Mouse (Mus musculus): Measurements from ENCODE around the gene Ptgfrn. TPM values are rescaled to one million over a fixed set of nuclear protein-coding genes. Genes with fewer than 3 reads are reported as not detected.

Gene Ptgfrn
- polyA plus RNA-seq, 1 experiment from 2014 or later = 4.8 TPM

DNA sequence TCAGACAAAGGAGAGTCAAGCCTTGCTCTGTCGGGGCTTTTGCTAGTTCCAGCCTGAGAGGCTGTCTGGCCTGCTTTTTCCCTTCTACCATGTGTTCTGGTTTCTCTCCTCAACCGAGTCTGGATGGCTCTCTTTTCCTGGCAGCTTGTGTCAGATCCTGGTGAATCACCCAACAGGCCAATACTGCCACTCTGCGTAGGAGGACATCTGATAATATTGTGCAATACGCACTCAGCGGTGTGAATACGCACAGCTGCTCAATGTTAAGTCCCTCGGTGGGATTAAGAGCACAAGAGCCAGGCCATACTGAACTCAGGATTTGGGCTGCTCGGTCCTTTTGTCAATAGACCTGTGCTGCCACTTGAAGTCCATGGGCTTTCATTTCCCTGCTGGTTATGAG lies 31.8 kb upstream of the Ptgfrn start:
- no peak for ATAC-seq (ENCODE audit: low read depth)
- Histone ChIP-seq H3K36me3 (ENCODE audit: control insufficient read depth, insufficient read depth, low read length) (no peaks in the 10 kb centered on the region), H3K9me3 (ENCODE audit: control insufficient read depth, low read length) (no peaks in the 10 kb centered on the region), H3K27ac (ENCODE audit: low read length) (no peak overlapping the region), H3K4me1 (replicated peaks; ENCODE audit: control insufficient read depth, insufficient read depth, low read length) (peaks cover 2% of the 10 kb centered on the region; the same call in 1 of the 2 replicates), H3K9ac (ENCODE audit: low read length) (no peak overlapping the region), H3K27me3 (ENCODE audit: control insufficient read depth, insufficient read depth, low read depth, low read length) (no peaks in the 10 kb centered on the region), H3K4me2 (ENCODE audit: low read depth, low read length) (no peak overlapping the region), H3K4me3 (ENCODE audit: low read length) (no peak overlapping the region)
- 67% methylated on average over 8 of the region's 8 CpGs for WGBS

DNA sequence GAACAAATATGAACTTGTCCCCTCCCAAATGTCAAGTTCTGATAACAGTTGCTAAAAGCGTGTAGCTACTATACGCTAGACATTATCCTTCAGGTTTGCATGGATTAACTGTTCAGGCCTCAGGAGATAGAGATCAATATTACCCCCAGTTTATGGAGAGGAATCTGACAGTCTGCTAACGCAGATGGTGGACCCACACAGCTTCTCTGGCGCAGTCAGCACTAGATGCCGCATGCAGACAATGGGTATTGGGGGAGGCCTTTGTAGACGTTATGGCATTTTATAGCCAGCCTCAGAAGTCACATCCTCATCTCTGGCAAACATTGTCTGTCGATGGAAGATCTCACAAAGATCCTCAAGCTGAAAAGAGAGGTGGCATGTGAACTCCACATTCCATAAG lies 29.9 kb upstream of the Ptgfrn start:
- no peak overlapping the region for H3K27ac ChIP-seq (ENCODE audit: low read length)
- no peaks in the 10 kb centered on the region for H3K27me3 ChIP-seq (ENCODE audit: control insufficient read depth, insufficient read depth, low read depth, low read length)
- no peak overlapping the region for H3K9ac ChIP-seq (ENCODE audit: low read length)
- H3K36me3 ChIP-seq (ENCODE audit: control insufficient read depth, insufficient read depth, low read length) = no peaks in the 10 kb centered on the region
- 76% methylated on average over 7 of the region's 7 CpGs for WGBS
- no peak overlapping the region for H3K4me3 ChIP-seq (ENCODE audit: low read length)
- H3K4me2 ChIP-seq (ENCODE audit: low read depth, low read length) = no peak overlapping the region
- no peaks in the 10 kb centered on the region for H3K9me3 ChIP-seq (ENCODE audit: control insufficient read depth, low read length)
- no peak for ATAC-seq (ENCODE audit: low read depth)
- H3K4me1 ChIP-seq (replicated peaks; ENCODE audit: control insufficient read depth, insufficient read depth, low read length) = 0 out of 2 replicates have a peak, but pooled peaks cover 3% of the 10 kb centered on the region

GRCm38 (mm10) chr3:101136483-101136882 lies 26.4 kb upstream of the Ptgfrn start:
- no peaks in the 10 kb centered on the region for H3K9me3 ChIP-seq (ENCODE audit: control insufficient read depth, low read length)
- ATAC-seq (ENCODE audit: low read depth) = peak; percentile 26; the same call in 1 of the 2 replicates
- no peaks in the 10 kb centered on the region for H3K27me3 ChIP-seq (ENCODE audit: control insufficient read depth, insufficient read depth, low read depth, low read length)
- H3K4me3 ChIP-seq (ENCODE audit: low read length) = no peak overlapping the region
- H3K4me2 ChIP-seq (ENCODE audit: low read depth, low read length) = no peak overlapping the region
- WGBS = 29% methylated on average over 11 of the region's 11 CpGs
- H3K27ac ChIP-seq (ENCODE audit: low read length) = no peak overlapping the region
- 0 out of 2 replicates have a peak, but pooled peaks cover 3% of the 10 kb centered on the region for H3K4me1 ChIP-seq (replicated peaks; ENCODE audit: control insufficient read depth, insufficient read depth, low read length)
- no peak overlapping the region for H3K9ac ChIP-seq (ENCODE audit: low read length)
- H3K36me3 ChIP-seq (ENCODE audit: control insufficient read depth, insufficient read depth, low read length) = no peaks in the 10 kb centered on the region

DNA sequence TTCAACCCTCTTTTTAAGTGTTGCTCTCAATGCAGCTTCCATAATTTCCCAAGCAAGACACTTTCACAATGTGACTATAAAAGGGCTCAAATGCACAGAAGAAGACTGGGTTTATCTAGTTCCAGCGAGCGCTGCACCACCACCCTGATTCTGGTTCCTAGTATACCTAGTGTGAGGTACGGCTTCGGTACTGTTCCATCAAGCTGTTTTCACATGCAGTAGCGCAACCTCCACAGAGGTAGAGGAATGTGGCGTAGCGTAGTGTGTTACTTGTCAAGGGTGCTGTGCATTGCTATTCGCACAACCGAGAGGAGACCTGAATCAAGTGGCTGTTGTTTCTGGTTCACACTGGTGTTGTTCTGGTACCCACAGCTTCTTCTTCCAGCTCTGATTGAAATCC lies 24.8 kb upstream of the Ptgfrn start:
- Histone ChIP-seq H3K4me3 (ENCODE audit: low read length) (no peak overlapping the region), H3K4me1 (replicated peaks; ENCODE audit: control insufficient read depth, insufficient read depth, low read length) (peaks cover 8% of the 10 kb centered on the region), H3K36me3 (ENCODE audit: control insufficient read depth, insufficient read depth, low read length) (no peaks in the 10 kb centered on the region), H3K9me3 (ENCODE audit: control insufficient read depth, low read length) (no peaks in the 10 kb centered on the region), H3K9ac (ENCODE audit: low read length) (no peak overlapping the region), H3K27ac (ENCODE audit: low read length) (no peak overlapping the region), H3K27me3 (ENCODE audit: control insufficient read depth, insufficient read depth, low read depth, low read length) (no peaks in the 10 kb centered on the region), H3K4me2 (ENCODE audit: low read depth, low read length) (no peak overlapping the region)
- 94% methylated on average over 9 of the region's 9 CpGs for WGBS
- ATAC-seq (ENCODE audit: low read depth) = no peak

GRCm38 (mm10) chr3:101132981-101133380 lies 22.9 kb upstream of the Ptgfrn start:
- peaks cover 8% of the 10 kb centered on the region for H3K4me1 ChIP-seq (replicated peaks; ENCODE audit: control insufficient read depth, insufficient read depth, low read length)
- H3K4me2 ChIP-seq (ENCODE audit: low read depth, low read length) = no peak overlapping the region
- H3K4me3 ChIP-seq (ENCODE audit: low read length) = no peak overlapping the region
- H3K27me3 ChIP-seq (ENCODE audit: control insufficient read depth, insufficient read depth, low read depth, low read length) = no peaks in the 10 kb centered on the region
- no peak overlapping the region for H3K9ac ChIP-seq (ENCODE audit: low read length)
- H3K36me3 ChIP-seq (ENCODE audit: control insufficient read depth, insufficient read depth, low read length) = no peaks in the 10 kb centered on the region
- no peak for ATAC-seq (ENCODE audit: low read depth)
- 87% methylated on average over 6 of the region's 6 CpGs for WGBS
- H3K27ac ChIP-seq (ENCODE audit: low read length) = no peak overlapping the region
- no peaks in the 10 kb centered on the region for H3K9me3 ChIP-seq (ENCODE audit: control insufficient read depth, low read length)

GRCm38 (mm10) chr3:101131772-101132171 lies 21.7 kb upstream of the Ptgfrn start:
- 71% methylated on average over 5 of the region's 5 CpGs for WGBS
- H3K9me3 ChIP-seq (ENCODE audit: control insufficient read depth, low read length) = no peaks in the 10 kb centered on the region
- H3K4me2 ChIP-seq (ENCODE audit: low read depth, low read length) = no peak overlapping the region
- H3K9ac ChIP-seq (ENCODE audit: low read length) = no peak overlapping the region
- H3K36me3 ChIP-seq (ENCODE audit: control insufficient read depth, insufficient read depth, low read length) = no peaks in the 10 kb centered on the region
- no peak overlapping the region for H3K4me3 ChIP-seq (ENCODE audit: low read length)
- peaks cover 8% of the 10 kb centered on the region for H3K4me1 ChIP-seq (replicated peaks; ENCODE audit: control insufficient read depth, insufficient read depth, low read length)
- 0 out of 2 replicates have a peak overlapping the region, but pooled peaks have one; percentile 17 for H3K27ac ChIP-seq (ENCODE audit: low read length)
- no peaks in the 10 kb centered on the region for H3K27me3 ChIP-seq (ENCODE audit: control insufficient read depth, insufficient read depth, low read depth, low read length)
- ATAC-seq (ENCODE audit: low read depth) = no peak

- Histone ChIP-seq H3K36me3 (ENCODE audit: control insufficient read depth, insufficient read depth, low read length) (no peaks in the 10 kb centered on the region), H3K27ac (ENCODE audit: low read length) (peak overlapping the region; percentile 1; the same call in 1 of the 2 replicates), H3K9ac (ENCODE audit: low read length) (peak overlapping the region; percentile 34), H3K27me3 (ENCODE audit: control insufficient read depth, insufficient read depth, low read depth, low read length) (no peaks in the 10 kb centered on the region), H3K4me2 (ENCODE audit: low read depth, low read length) (peak overlapping the region; percentile 40), H3K4me3 (ENCODE audit: low read length) (peak overlapping the region; percentile 23; the same call in 1 of the 2 replicates), H3K4me1 (replicated peaks; ENCODE audit: control insufficient read depth, insufficient read depth, low read length) (peaks cover 6% of the 10 kb centered on the region), H3K9me3 (ENCODE audit: control insufficient read depth, low read length) (no peaks in the 10 kb centered on the region)
- under 1% methylated on average over 11 of the region's 11 CpGs for WGBS
- peak; percentile 87 for ATAC-seq (ENCODE audit: low read depth)
These were observed 20.4 kb upstream of the Ptgfrn start for GRCm38 (mm10) chr3:101130526-101130925.

DNA sequence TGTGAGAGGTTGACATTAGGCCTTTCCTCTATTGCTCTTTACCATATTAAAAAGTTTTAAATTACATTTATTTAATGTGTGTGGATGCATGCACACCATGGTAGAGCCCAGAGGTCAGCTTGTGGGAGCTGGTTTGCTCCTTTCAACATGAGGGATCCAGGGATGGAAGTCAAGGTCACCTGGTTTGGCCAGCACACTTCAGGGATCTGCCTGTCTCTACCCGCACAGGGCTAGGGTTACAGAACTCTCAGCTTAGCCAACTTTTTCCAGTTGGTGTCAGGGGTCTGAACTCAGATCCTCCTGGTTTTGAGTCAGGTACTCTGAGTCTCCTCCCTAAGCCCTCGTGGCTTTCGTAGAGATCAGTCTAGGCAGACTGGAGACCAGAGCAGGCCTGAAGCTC lies 19.5 kb upstream of the Ptgfrn start:
- Histone ChIP-seq H3K9ac (ENCODE audit: low read length) (no peak overlapping the region), H3K27me3 (ENCODE audit: control insufficient read depth, insufficient read depth, low read depth, low read length) (no peaks in the 10 kb centered on the region), H3K4me2 (ENCODE audit: low read depth, low read length) (no peak overlapping the region), H3K9me3 (ENCODE audit: control insufficient read depth, low read length) (no peaks in the 10 kb centered on the region), H3K4me1 (replicated peaks; ENCODE audit: control insufficient read depth, insufficient read depth, low read length) (peaks cover 6% of the 10 kb centered on the region), H3K36me3 (ENCODE audit: control insufficient read depth, insufficient read depth, low read length) (no peaks in the 10 kb centered on the region), H3K4me3 (ENCODE audit: low read length) (no peak overlapping the region), H3K27ac (ENCODE audit: low read length) (no peak overlapping the region)
- ATAC-seq (ENCODE audit: low read depth) = no peak
- WGBS = 76% methylated on average over 3 of the region's 3 CpGs

DNA sequence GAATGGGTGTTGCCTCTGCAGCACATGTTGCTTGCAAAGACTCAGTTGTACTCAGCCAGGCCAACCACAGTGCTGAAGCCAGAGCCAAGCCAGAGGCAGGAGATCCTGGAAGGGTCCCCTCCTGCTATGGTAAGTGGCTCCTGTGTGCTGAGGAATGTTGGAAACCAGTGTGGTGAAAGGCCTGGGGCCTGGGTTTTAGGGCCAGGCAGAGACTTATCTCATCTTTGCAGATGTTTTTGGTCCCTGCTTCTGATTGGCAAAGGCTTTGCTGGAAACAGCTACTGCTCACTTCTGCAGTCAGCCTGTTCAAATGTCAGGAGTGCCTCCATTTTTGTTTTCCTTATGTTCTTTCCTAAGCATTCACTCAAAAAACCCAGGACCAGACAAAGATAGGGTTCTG lies 19.0 kb upstream of the Ptgfrn start:
- no peaks in the 10 kb centered on the region for H3K36me3 ChIP-seq (ENCODE audit: control insufficient read depth, insufficient read depth, low read length)
- H3K27ac ChIP-seq (ENCODE audit: low read length) = no peak overlapping the region
- H3K9ac ChIP-seq (ENCODE audit: low read length) = no peak overlapping the region
- no peak overlapping the region for H3K4me3 ChIP-seq (ENCODE audit: low read length)
- H3K4me1 ChIP-seq (replicated peaks; ENCODE audit: control insufficient read depth, insufficient read depth, low read length) = peaks cover 6% of the 10 kb centered on the region
- H3K4me2 ChIP-seq (ENCODE audit: low read depth, low read length) = no peak overlapping the region
- H3K27me3 ChIP-seq (ENCODE audit: control insufficient read depth, insufficient read depth, low read depth, low read length) = no peaks in the 10 kb centered on the region
- ATAC-seq (ENCODE audit: low read depth) = no peak
- no peaks in the 10 kb centered on the region for H3K9me3 ChIP-seq (ENCODE audit: control insufficient read depth, low read length)

- Histone ChIP-seq H3K27me3 (ENCODE audit: control insufficient read depth, insufficient read depth, low read depth, low read length) (no peaks in the 10 kb centered on the region), H3K4me3 (ENCODE audit: low read length) (no peak overlapping the region), H3K4me2 (ENCODE audit: low read depth, low read length) (no peak overlapping the region), H3K9ac (ENCODE audit: low read length) (no peak overlapping the region), H3K36me3 (ENCODE audit: control insufficient read depth, insufficient read depth, low read length) (no peaks in the 10 kb centered on the region), H3K9me3 (ENCODE audit: control insufficient read depth, low read length) (no peaks in the 10 kb centered on the region), H3K4me1 (replicated peaks; ENCODE audit: control insufficient read depth, insufficient read depth, low read length) (peaks cover 6% of the 10 kb centered on the region), H3K27ac (ENCODE audit: low read length) (no peak overlapping the region)
- no peak for ATAC-seq (ENCODE audit: low read depth)
- 86% methylated on average over 2 of the region's 2 CpGs for WGBS
These were observed 17.7 kb upstream of the Ptgfrn start for GRCm38 (mm10) chr3:101127766-101128165.

Data from lung, embryonic 16.5 days (tissue).